Mouse (Mus musculus) testis, adult 2 months (tissue): ENCODE results near the gene Gbp8.

Experiments
- CTCF ChIP-seq: fragments of 200-500 bp; IDR thresholded peaks from 2 replicates; pipeline ENCODE4 v1.5.1; 2012; ENCODE audit warnings: low read depth, mild to moderate bottlenecking, inconsistent platforms, low read length, moderate library complexity; ENCODE audit not compliant: control insufficient read depth, insufficient read depth, insufficient replicate concordance
- POLR2A ChIP-seq: fragments of 200-500 bp; IDR thresholded peaks from 2 replicates; pipeline ENCODE4 v1.6.1; 2012; ENCODE audit warnings: low read depth, mild to moderate bottlenecking, inconsistent platforms, low read length, moderate library complexity; ENCODE audit not compliant: control insufficient read depth

DNA sequence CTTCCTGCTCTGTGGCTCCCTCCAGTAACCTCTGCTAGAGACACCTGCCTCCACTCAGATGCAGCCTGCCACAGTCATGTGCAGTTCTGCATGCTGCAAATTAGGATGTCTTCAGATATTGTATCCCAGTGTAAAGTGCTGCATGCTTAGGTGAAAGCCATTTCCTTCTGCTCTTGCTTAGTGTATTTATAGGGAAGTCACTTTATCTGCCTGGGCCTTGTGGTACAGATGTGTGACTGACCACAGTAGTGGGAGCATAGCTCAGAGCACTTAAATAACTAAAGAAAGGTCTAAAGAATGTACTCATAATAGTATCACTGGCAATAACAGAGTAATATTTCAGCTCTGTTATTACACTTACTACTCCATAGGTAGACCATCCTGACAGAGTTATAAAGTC lies 57.4 kb downstream of the Gbp8 start:
- TF ChIP-seq POLR2A (no peak), CTCF (no peak)
